Mouse (Mus musculus): ENCODE measurements at regions not wholly inside any gene's neighbourhood (a gene's known extent, or its start where the extent isn't known, plus 50 kb on each side); places are given as distances from the start of the nearest gene placed in this dataset.

GRCm38 (mm10) chr4:82234443-82234842 is 471.1 kb downstream of the Nfib start:
- H3K79me3 ChIP-seq (ENCODE audit: low read depth) = no peaks in the 10 kb centered on the region
- H3K27me3 ChIP-seq (ENCODE audit: control insufficient read depth, insufficient read depth, insufficient read length) = no peaks in the 10 kb centered on the region
- no peak overlapping the region for H3K4me3 ChIP-seq (ENCODE audit: insufficient read depth, poor library complexity, severe bottlenecking)
- H3ac ChIP-seq (ENCODE audit: control insufficient read depth, insufficient read length, low read depth) = no peak overlapping the region
- no peaks in the 10 kb centered on the region for H3K79me2 ChIP-seq (ENCODE audit: control insufficient read depth, insufficient read depth)
- no peak for TF ChIP-seq USF1 (IDR thresholded peaks at IDR 0.05; ENCODE audit: low read depth)
- no peak for TF ChIP-seq MYOG (IDR thresholded peaks at IDR 0.05; ENCODE audit: control insufficient read depth, extremely low read depth, insufficient read length)
- TF ChIP-seq MAX (IDR thresholded peaks at IDR 0.05) = no peak
- TF ChIP-seq CTCF (IDR thresholded peaks at IDR 0.05; ENCODE audit: control insufficient read depth, insufficient read depth, insufficient read length) = no peak
- TF ChIP-seq CEBPB (IDR thresholded peaks at IDR 0.05; ENCODE audit: low read depth) = no peak
- no peak for TF ChIP-seq MYOD1 (IDR thresholded peaks at IDR 0.05; ENCODE audit: control insufficient read depth, insufficient read length, low read depth)
- TF ChIP-seq FOSL1 (IDR thresholded peaks at IDR 0.05; ENCODE audit: insufficient read depth, low read length, poor library complexity, severe bottlenecking) = no peak
- H3K36me3 ChIP-seq (ENCODE audit: control insufficient read depth, insufficient read depth) = no peaks in the 10 kb centered on the region

GRCm38 (mm10) chr4:82226197-82227119 is 479.1 kb downstream of the Nfib start:
- Histone ChIP-seq H3K36me3 (ENCODE audit: control insufficient read depth, insufficient read depth) (no peaks in the 10 kb centered on the region), H3K27me3 (ENCODE audit: control insufficient read depth, insufficient read depth, insufficient read length) (no peaks in the 10 kb centered on the region), H3K4me3 (ENCODE audit: insufficient read depth, poor library complexity, severe bottlenecking) (no peak overlapping the region), H3K79me3 (ENCODE audit: low read depth) (no peaks in the 10 kb centered on the region), H3ac (ENCODE audit: control insufficient read depth, insufficient read length, low read depth) (no peak overlapping the region), H3K79me2 (ENCODE audit: control insufficient read depth, insufficient read depth) (no peaks in the 10 kb centered on the region)
- TF ChIP-seq MYOD1 (IDR thresholded peaks at IDR 0.05; ENCODE audit: control insufficient read depth, insufficient read length, low read depth) = no peak
- no peak for TF ChIP-seq USF1 (IDR thresholded peaks at IDR 0.05; ENCODE audit: low read depth)
- no peak for TF ChIP-seq FOSL1 (IDR thresholded peaks at IDR 0.05; ENCODE audit: insufficient read depth, low read length, poor library complexity, severe bottlenecking)
- no peak for TF ChIP-seq MYOG (IDR thresholded peaks at IDR 0.05; ENCODE audit: control insufficient read depth, extremely low read depth, insufficient read length)
- TF ChIP-seq CEBPB (IDR thresholded peaks at IDR 0.05; ENCODE audit: low read depth) = no peak
- TF ChIP-seq MAX (IDR thresholded peaks at IDR 0.05) = no peak
- no peak for TF ChIP-seq CTCF (IDR thresholded peaks at IDR 0.05; ENCODE audit: control insufficient read depth, insufficient read depth, insufficient read length)

DNA sequence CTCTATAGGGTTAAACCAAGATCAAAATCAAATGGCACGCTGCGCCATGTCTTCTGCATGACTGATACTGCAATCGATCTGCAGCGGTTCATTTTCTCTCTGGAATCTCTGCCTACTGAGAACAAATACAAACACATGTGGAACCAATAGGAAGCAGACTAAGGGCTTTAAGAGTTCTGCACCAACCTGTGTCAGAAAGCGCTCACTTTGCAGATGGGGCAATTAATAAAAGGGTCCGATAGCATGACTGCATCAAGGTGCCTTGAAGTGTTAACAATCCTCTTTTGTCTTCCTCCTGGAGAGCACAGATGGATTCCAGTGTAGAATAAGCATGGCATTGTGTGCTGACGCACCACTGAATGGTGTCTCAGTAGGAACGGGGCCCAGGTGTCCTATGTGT is 484.8 kb downstream of the Nfib start:
- Histone ChIP-seq H3K79me3 (ENCODE audit: low read depth) (no peaks in the 10 kb centered on the region), H3K4me3 (ENCODE audit: insufficient read depth, poor library complexity, severe bottlenecking) (no peak overlapping the region), H3K36me3 (ENCODE audit: control insufficient read depth, insufficient read depth) (no peaks in the 10 kb centered on the region), H3ac (ENCODE audit: control insufficient read depth, insufficient read length, low read depth) (no peak overlapping the region), H3K79me2 (ENCODE audit: control insufficient read depth, insufficient read depth) (no peaks in the 10 kb centered on the region), H3K27me3 (ENCODE audit: control insufficient read depth, insufficient read depth, insufficient read length) (no peaks in the 10 kb centered on the region)
- TF ChIP-seq MYOD1 (IDR thresholded peaks at IDR 0.05; ENCODE audit: control insufficient read depth, insufficient read length, low read depth) (no peak), CTCF (IDR thresholded peaks at IDR 0.05; ENCODE audit: control insufficient read depth, insufficient read depth, insufficient read length) (no peak), CEBPB (IDR thresholded peaks at IDR 0.05; ENCODE audit: low read depth) (no peak), USF1 (IDR thresholded peaks at IDR 0.05; ENCODE audit: low read depth) (no peak), FOSL1 (IDR thresholded peaks at IDR 0.05; ENCODE audit: insufficient read depth, low read length, poor library complexity, severe bottlenecking) (no peak), MYOG (IDR thresholded peaks at IDR 0.05; ENCODE audit: control insufficient read depth, extremely low read depth, insufficient read length) (no peak), MAX (IDR thresholded peaks at IDR 0.05) (no peak)

DNA sequence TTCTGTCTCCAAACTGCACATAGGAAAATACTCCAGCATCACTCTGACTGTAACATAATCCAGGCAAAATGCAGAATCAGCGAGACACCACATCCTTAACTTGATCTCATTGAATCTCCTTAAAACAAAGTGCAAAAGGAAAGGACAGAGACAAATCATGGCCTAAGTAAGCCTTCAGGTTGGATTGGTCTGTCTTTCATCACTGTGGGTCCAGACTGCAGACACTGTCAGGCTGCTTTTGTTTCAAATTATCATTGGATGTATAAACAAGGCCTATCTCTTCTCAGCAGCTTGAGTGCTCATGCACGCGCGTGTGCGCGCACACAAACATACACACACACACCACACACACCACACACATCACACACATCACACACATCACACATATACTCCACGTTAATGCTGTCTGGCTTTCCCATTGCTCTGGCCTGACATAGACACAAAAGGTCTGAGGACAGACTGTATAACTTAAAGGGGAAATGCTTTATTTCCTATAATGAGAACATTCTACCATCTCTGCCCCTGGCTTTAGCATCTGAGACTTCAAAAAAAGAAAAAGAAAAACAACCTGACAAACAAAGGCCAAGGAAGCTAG is 485.3 kb downstream of the Nfib start:
- H3K36me3 ChIP-seq (ENCODE audit: control insufficient read depth, insufficient read depth) = no peaks in the 10 kb centered on the region
- no peak overlapping the region for H3ac ChIP-seq (ENCODE audit: control insufficient read depth, insufficient read length, low read depth)
- no peaks in the 10 kb centered on the region for H3K79me2 ChIP-seq (ENCODE audit: control insufficient read depth, insufficient read depth)
- H3K4me3 ChIP-seq (ENCODE audit: insufficient read depth, poor library complexity, severe bottlenecking) = no peak overlapping the region
- H3K79me3 ChIP-seq (ENCODE audit: low read depth) = no peaks in the 10 kb centered on the region
- H3K27me3 ChIP-seq (ENCODE audit: control insufficient read depth, insufficient read depth, insufficient read length) = no peaks in the 10 kb centered on the region
- TF ChIP-seq MYOD1 (IDR thresholded peaks at IDR 0.05; ENCODE audit: control insufficient read depth, insufficient read length, low read depth) = no peak
- no peak for TF ChIP-seq MAX (IDR thresholded peaks at IDR 0.05)
- TF ChIP-seq CTCF (IDR thresholded peaks at IDR 0.05; ENCODE audit: control insufficient read depth, insufficient read depth, insufficient read length) = no peak
- TF ChIP-seq CEBPB (IDR thresholded peaks at IDR 0.05; ENCODE audit: low read depth) = no peak

DNA sequence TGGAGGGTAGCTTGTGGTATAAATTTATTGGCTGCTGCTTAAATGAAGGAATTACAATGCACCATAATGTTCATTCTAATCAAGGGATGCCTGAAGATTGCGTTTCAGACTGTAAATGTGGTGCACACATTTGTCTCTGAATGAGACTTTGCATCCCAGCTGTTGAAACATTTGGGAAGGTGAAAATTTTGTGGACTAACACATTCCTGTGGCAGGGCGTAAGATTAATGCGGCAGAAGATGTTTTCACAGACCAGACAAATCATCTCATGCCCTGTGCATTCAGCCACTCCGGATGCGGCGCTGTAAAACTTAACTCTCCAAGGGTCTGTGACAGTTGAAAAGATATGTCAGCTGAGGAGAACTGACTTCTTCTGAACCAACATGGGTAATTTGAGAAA is 486.9 kb downstream of the Nfib start:
- TF ChIP-seq MYOD1 (IDR thresholded peaks at IDR 0.05; ENCODE audit: control insufficient read depth, insufficient read length, low read depth) (peak; percentile 79), FOSL1 (IDR thresholded peaks at IDR 0.05; ENCODE audit: insufficient read depth, low read length, poor library complexity, severe bottlenecking) (no peak)
- Histone ChIP-seq H3K79me3 (ENCODE audit: low read depth) (no peaks in the 10 kb centered on the region), H3K79me2 (ENCODE audit: control insufficient read depth, insufficient read depth) (no peaks in the 10 kb centered on the region), H3K27me3 (ENCODE audit: control insufficient read depth, insufficient read depth, insufficient read length) (no peaks in the 10 kb centered on the region), H3ac (ENCODE audit: control insufficient read depth, insufficient read length, low read depth) (no peak overlapping the region), H3K4me3 (ENCODE audit: insufficient read depth, poor library complexity, severe bottlenecking) (no peak overlapping the region), H3K36me3 (ENCODE audit: control insufficient read depth, insufficient read depth) (no peaks in the 10 kb centered on the region)
